Mouse (Mus musculus): ENCODE measurements at regions not wholly inside any gene's neighbourhood (a gene's known extent, or its start where the extent isn't known, plus 50 kb on each side); places are given as distances from the start of the nearest gene placed in this dataset.

- Histone ChIP-seq H3K9ac (replicated peaks) (no peak overlapping the region), H3K9me3 (ENCODE audit: low read length) (no peaks in the 10 kb centered on the region), H3K4me3 (ENCODE audit: low read depth, low read length) (no peak overlapping the region), H3K4me1 (ENCODE audit: insufficient read depth) (peaks cover 7% of the 10 kb centered on the region), H3K36me3 (replicated peaks; ENCODE audit: insufficient read depth, low read length) (no peaks in the 10 kb centered on the region), H3K27me3 (ENCODE audit: insufficient read depth, low read length) (no peaks in the 10 kb centered on the region), H3K4me2 (ENCODE audit: low read depth, low read length) (no peak overlapping the region), H3K27ac (ENCODE audit: low read depth) (no peak overlapping the region)
- DNase-seq (no peak), ATAC-seq (no peak)
- 71% methylated on average over 3 of the region's 3 CpGs for WGBS (ENCODE audit: insufficient replicate concordance)
- TF ChIP-seq CTCF (IDR thresholded peaks at IDR 0.05; ENCODE audit: low read depth) = no peak
- TF ChIP-seq EP300 (IDR thresholded peaks at IDR 0.05; ENCODE audit: low read depth) = no peak
Measured at GRCm38 (mm10) chr6:127341604-127342003, 105.0 kb upstream of the Parp11 start.

DNA sequence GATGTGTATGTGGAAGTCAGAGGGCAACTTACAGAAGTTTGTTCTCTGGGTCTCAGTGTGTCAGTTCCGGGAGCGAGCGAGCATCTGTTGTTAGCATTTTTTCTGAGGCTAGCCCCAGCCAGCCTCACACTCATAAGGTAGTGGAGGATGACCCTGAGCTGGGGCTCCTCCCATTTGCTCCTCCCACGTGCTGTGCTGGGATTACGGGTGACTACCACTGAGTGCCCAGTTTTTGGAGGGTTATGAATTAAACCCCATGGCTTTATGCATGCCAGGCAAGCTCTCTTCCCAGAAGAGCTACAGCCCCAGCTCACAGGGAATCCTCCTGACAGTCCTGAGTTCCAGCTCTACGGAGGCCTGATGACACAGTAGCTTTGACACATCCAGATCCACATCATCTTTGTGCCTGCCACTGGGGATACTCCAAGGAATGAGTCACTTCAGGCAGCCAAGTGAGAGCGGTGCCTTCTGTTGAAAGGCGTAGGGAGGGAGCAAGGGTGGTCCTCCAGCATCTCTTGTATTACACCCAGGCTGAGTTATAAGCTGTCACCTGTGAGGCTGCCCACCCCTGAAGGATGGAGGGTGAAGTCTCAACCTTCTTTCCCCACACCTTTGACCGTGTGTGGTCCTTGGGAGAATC, 97.8 kb upstream of the Parp11 start:
- Histone ChIP-seq H3K4me2 (ENCODE audit: low read depth, low read length) (no peak overlapping the region), H3K4me3 (ENCODE audit: low read depth, low read length) (no peak overlapping the region), H3K9ac (replicated peaks) (no peak overlapping the region), H3K27me3 (ENCODE audit: insufficient read depth, low read length) (no peaks in the 10 kb centered on the region), H3K9me3 (ENCODE audit: low read length) (no peaks in the 10 kb centered on the region), H3K36me3 (replicated peaks; ENCODE audit: insufficient read depth, low read length) (no peaks in the 10 kb centered on the region), H3K27ac (ENCODE audit: low read depth) (no peak overlapping the region), H3K4me1 (ENCODE audit: insufficient read depth) (no peaks in the 10 kb centered on the region; the same call in 1 of the 2 replicates)
- TF ChIP-seq CTCF (IDR thresholded peaks at IDR 0.05; ENCODE audit: low read depth) = no peak
- no peak for TF ChIP-seq EP300 (IDR thresholded peaks at IDR 0.05; ENCODE audit: low read depth)
- no peak for DNase-seq
- ATAC-seq = no peak
- WGBS (ENCODE audit: insufficient replicate concordance) = 76% methylated on average over 9 of the region's 9 CpGs

- Histone ChIP-seq H3K36me3 (replicated peaks; ENCODE audit: insufficient read depth, low read length) (no peaks in the 10 kb centered on the region), H3K4me1 (ENCODE audit: insufficient read depth) (no peaks in the 10 kb centered on the region; the same call in 1 of the 2 replicates), H3K4me2 (ENCODE audit: low read depth, low read length) (no peak overlapping the region), H3K9me3 (ENCODE audit: low read length) (no peaks in the 10 kb centered on the region), H3K9ac (replicated peaks) (no peak overlapping the region), H3K4me3 (ENCODE audit: low read depth, low read length) (no peak overlapping the region), H3K27me3 (ENCODE audit: insufficient read depth, low read length) (no peaks in the 10 kb centered on the region), H3K27ac (ENCODE audit: low read depth) (no peak overlapping the region)
- DNase-seq (no peak), ATAC-seq (no peak)
- WGBS (ENCODE audit: insufficient replicate concordance) = 60% methylated on average over 12 of the region's 12 CpGs
- TF ChIP-seq CTCF (IDR thresholded peaks at IDR 0.05; ENCODE audit: low read depth) (no peak), EP300 (IDR thresholded peaks at IDR 0.05; ENCODE audit: low read depth) (no peak)
Measured at GRCm38 (mm10) chr6:127349479-127350110, 97.0 kb upstream of the Parp11 start.

DNA sequence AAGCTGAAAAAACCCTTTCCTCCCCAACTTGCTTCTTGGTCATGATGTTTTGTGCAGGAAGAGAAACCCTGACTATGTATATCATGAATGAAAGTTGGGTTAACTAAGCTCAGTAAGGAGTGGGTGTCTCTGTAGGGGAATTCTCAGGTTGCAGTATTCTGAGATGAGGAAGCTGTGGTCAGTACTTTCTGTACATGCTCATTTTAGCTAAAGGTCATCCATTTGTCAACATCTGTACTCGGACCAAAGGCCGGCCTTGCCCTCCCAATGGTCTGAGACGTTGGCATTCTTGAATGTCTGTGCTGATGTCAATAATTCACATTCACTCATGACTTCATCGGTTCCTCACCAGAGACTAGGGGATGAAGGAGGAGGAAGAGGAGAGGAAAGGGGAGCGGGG, 94.9 kb upstream of the Parp11 start:
- no peaks in the 10 kb centered on the region for H3K36me3 ChIP-seq (replicated peaks; ENCODE audit: insufficient read depth, low read length)
- WGBS (ENCODE audit: insufficient replicate concordance) = 51% methylated on average over 5 of the region's 5 CpGs

GRCm38 (mm10) chr6:127355112-127355511, 91.5 kb upstream of the Parp11 start:
- H3K9ac ChIP-seq (replicated peaks) = no peak overlapping the region
- ATAC-seq (no peak), DNase-seq (no peak)
- H3K4me2 ChIP-seq (ENCODE audit: low read depth, low read length) = no peak overlapping the region
- H3K4me3 ChIP-seq (ENCODE audit: low read depth, low read length) = no peak overlapping the region
- H3K4me1 ChIP-seq (ENCODE audit: insufficient read depth) = peaks cover 2% of the 10 kb centered on the region; the same call in 1 of the 2 replicates
- WGBS (ENCODE audit: insufficient replicate concordance) = 59% methylated on average over 6 of the region's 6 CpGs
- no peaks in the 10 kb centered on the region for H3K36me3 ChIP-seq (replicated peaks; ENCODE audit: insufficient read depth, low read length)
- no peaks in the 10 kb centered on the region for H3K9me3 ChIP-seq (ENCODE audit: low read length)
- TF ChIP-seq CTCF (IDR thresholded peaks at IDR 0.05; ENCODE audit: low read depth) (no peak), EP300 (IDR thresholded peaks at IDR 0.05; ENCODE audit: low read depth) (no peak)
- no peak overlapping the region for H3K27ac ChIP-seq (ENCODE audit: low read depth)
- H3K27me3 ChIP-seq (ENCODE audit: insufficient read depth, low read length) = no peaks in the 10 kb centered on the region

More for the DNA sequence above, 94.9 kb upstream of the Parp11 start:
- no peak for DNase-seq
- no peak for TF ChIP-seq EP300 (IDR thresholded peaks at IDR 0.05; ENCODE audit: low read depth)
- TF ChIP-seq CTCF (IDR thresholded peaks at IDR 0.05; ENCODE audit: low read depth) = no peak
- Histone ChIP-seq H3K27ac (ENCODE audit: low read depth) (no peak overlapping the region), H3K4me3 (ENCODE audit: low read depth, low read length) (no peak overlapping the region), H3K9me3 (ENCODE audit: low read length) (no peaks in the 10 kb centered on the region), H3K4me1 (ENCODE audit: insufficient read depth) (no peaks in the 10 kb centered on the region; the same call in 1 of the 2 replicates), H3K27me3 (ENCODE audit: insufficient read depth, low read length) (no peaks in the 10 kb centered on the region), H3K9ac (replicated peaks) (no peak overlapping the region), H3K4me2 (ENCODE audit: low read depth, low read length) (no peak overlapping the region)
- no peak for ATAC-seq

DNA sequence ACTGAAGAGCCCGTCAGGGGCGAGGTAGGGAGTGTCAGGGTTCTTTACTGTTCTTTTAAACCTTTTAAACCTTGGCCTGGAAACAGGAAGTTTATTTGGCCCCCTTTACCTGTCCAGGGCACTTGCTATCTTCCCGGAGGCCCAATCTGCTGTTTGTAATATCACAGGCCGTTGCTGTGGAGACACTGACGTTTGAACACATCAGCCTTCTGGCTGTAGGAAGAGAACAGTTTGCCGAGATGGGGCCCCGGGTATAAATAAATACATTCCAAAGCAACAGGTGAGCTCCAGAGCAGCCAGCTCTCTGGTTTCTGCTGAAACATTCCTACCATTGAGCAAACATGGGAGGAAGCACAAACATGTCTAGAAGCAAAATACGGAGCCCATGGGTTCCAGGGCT, 90.2 kb upstream of the Parp11 start:
- DNase-seq (no peak), ATAC-seq (no peak)
- Histone ChIP-seq H3K4me2 (ENCODE audit: low read depth, low read length) (no peak overlapping the region), H3K4me1 (ENCODE audit: insufficient read depth) (peaks cover 2% of the 10 kb centered on the region; the same call in 1 of the 2 replicates), H3K4me3 (ENCODE audit: low read depth, low read length) (no peak overlapping the region), H3K27ac (ENCODE audit: low read depth) (no peak overlapping the region), H3K27me3 (ENCODE audit: insufficient read depth, low read length) (no peaks in the 10 kb centered on the region), H3K36me3 (replicated peaks; ENCODE audit: insufficient read depth, low read length) (no peaks in the 10 kb centered on the region), H3K9ac (replicated peaks) (no peak overlapping the region), H3K9me3 (ENCODE audit: low read length) (no peaks in the 10 kb centered on the region)
- WGBS (ENCODE audit: insufficient replicate concordance) = 53% methylated on average over 8 of the region's 8 CpGs
- TF ChIP-seq EP300 (IDR thresholded peaks at IDR 0.05; ENCODE audit: low read depth) (no peak), CTCF (IDR thresholded peaks at IDR 0.05; ENCODE audit: low read depth) (no peak)

All from liver, postnatal 0 days (tissue).